Mouse (Mus musculus): ENCODE results near the gene Senp5.

- no peak for TF ChIP-seq POLR2A (IDR thresholded peaks at IDR 0.05; ENCODE audit: insufficient read depth, low read depth, low read length)
- TF ChIP-seq CTCF (IDR thresholded peaks at IDR 0.05; ENCODE audit: insufficient read depth, low read depth, low read length), result peak; percentile 55; the same call in 1 of the 2 replicates
These were observed 59.1 kb downstream of the Senp5 start for GRCm38 (mm10) chr16:31943980-31944379.
